Mouse (Mus musculus): ENCODE data around the gene Igf1r. TPM values are rescaled to one million over a fixed set of nuclear protein-coding genes. Genes with fewer than 3 reads are reported as not detected.

Gene Igf1r
- polyA plus RNA-seq, 1 experiment, result 9.8 TPM

- H3K79me2 ChIP-seq (ENCODE audit: control insufficient read depth, insufficient read depth), result no peaks in the 10 kb centered on the region
- H3K36me3 ChIP-seq (ENCODE audit: control insufficient read depth, insufficient read depth), result no peaks in the 10 kb centered on the region
- H3K27me3 ChIP-seq (ENCODE audit: control insufficient read depth, insufficient read depth, insufficient read length), result no peaks in the 10 kb centered on the region
- H3ac ChIP-seq (ENCODE audit: control insufficient read depth, insufficient read length, low read depth), result no peak overlapping the region
- TF ChIP-seq USF1 (IDR thresholded peaks at IDR 0.05; ENCODE audit: low read depth) (no peak), MAX (IDR thresholded peaks at IDR 0.05) (no peak)
- no peak overlapping the region for H3K4me3 ChIP-seq (ENCODE audit: insufficient read depth, poor library complexity, severe bottlenecking)
- H3K79me3 ChIP-seq (ENCODE audit: low read depth), result peaks cover 10% of the 10 kb centered on the region
These were observed 145.5 kb downstream of the Igf1r start for GRCm38 (mm10) chr7:68098098-68098497.

DNA sequence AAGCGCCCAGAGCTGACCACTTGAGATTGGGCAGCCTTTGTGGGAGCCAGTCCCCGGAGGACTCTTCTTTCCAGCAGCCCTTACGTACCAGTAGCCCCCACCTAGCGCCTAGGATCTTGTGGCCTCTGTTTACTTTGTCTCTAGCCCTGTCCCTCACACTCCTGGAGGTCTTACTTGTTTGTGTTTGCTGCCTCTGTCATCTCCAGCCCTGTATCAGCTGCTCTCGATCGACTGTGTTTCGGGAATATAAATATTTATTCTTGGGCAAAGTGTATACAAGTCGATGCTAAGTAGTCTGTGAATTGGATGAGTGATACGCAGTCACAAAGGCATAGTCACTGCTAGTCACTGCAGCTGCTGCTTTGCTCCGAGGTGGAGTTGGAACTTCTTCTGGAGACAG lies 147.8 kb downstream of the Igf1r start:
- Histone ChIP-seq H3K79me3 (ENCODE audit: low read depth) (peaks cover 10% of the 10 kb centered on the region), H3ac (ENCODE audit: control insufficient read depth, insufficient read length, low read depth) (no peak overlapping the region), H3K27me3 (ENCODE audit: control insufficient read depth, insufficient read depth, insufficient read length) (no peaks in the 10 kb centered on the region), H3K4me3 (ENCODE audit: insufficient read depth, poor library complexity, severe bottlenecking) (no peak overlapping the region), H3K79me2 (ENCODE audit: control insufficient read depth, insufficient read depth) (peaks cover 9% of the 10 kb centered on the region), H3K36me3 (ENCODE audit: control insufficient read depth, insufficient read depth) (no peaks in the 10 kb centered on the region)
- TF ChIP-seq MAX (IDR thresholded peaks at IDR 0.05), result no peak
- no peak for TF ChIP-seq MYOD1 (IDR thresholded peaks at IDR 0.05; ENCODE audit: control insufficient read depth, insufficient read length, low read depth)
- no peak for TF ChIP-seq USF1 (IDR thresholded peaks at IDR 0.05; ENCODE audit: low read depth)
- no peak for TF ChIP-seq CTCF (IDR thresholded peaks at IDR 0.05; ENCODE audit: control insufficient read depth, insufficient read depth, insufficient read length)
- no peak for TF ChIP-seq CEBPB (IDR thresholded peaks at IDR 0.05; ENCODE audit: low read depth)
- TF ChIP-seq MYOG (IDR thresholded peaks at IDR 0.05; ENCODE audit: control insufficient read depth, extremely low read depth, insufficient read length), result no peak

- Histone ChIP-seq H3K79me3 (ENCODE audit: low read depth) (peaks cover 12% of the 10 kb centered on the region), H3K27me3 (ENCODE audit: control insufficient read depth, insufficient read depth, insufficient read length) (no peaks in the 10 kb centered on the region), H3K36me3 (ENCODE audit: control insufficient read depth, insufficient read depth) (no peaks in the 10 kb centered on the region), H3K4me3 (ENCODE audit: insufficient read depth, poor library complexity, severe bottlenecking) (no peak overlapping the region), H3ac (ENCODE audit: control insufficient read depth, insufficient read length, low read depth) (no peak overlapping the region), H3K79me2 (ENCODE audit: control insufficient read depth, insufficient read depth) (peaks cover 14% of the 10 kb centered on the region)
- TF ChIP-seq MAX (IDR thresholded peaks at IDR 0.05), result no peak
- TF ChIP-seq CTCF (IDR thresholded peaks at IDR 0.05; ENCODE audit: control insufficient read depth, insufficient read depth, insufficient read length), result no peak
- no peak for TF ChIP-seq MYOD1 (IDR thresholded peaks at IDR 0.05; ENCODE audit: control insufficient read depth, insufficient read length, low read depth)
- TF ChIP-seq USF1 (IDR thresholded peaks at IDR 0.05; ENCODE audit: low read depth), result no peak
These were observed 150.0 kb downstream of the Igf1r start for GRCm38 (mm10) chr7:68102456-68103177.

DNA sequence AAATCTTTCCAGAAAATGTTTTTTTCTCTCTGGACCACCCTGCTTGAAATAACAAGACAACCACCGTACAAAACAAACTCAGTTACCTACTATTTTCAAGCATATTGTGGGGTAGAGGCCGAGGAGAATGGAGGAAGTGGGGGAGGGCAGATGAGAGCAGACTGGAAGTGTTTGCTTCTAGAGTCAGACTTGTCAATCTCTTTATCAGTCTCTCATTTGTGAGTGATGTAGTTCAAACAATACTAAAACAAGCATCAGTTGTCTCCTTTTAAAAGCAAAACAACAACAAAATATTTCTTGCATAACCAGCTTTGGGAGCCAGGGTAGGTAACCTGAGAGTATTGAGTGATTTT lies 150.5 kb downstream of the Igf1r start:
- no peaks in the 10 kb centered on the region for H3K27me3 ChIP-seq (ENCODE audit: control insufficient read depth, insufficient read depth, insufficient read length)
- TF ChIP-seq MYOG (IDR thresholded peaks at IDR 0.05; ENCODE audit: control insufficient read depth, extremely low read depth, insufficient read length) (no peak), MAX (IDR thresholded peaks at IDR 0.05) (no peak), USF1 (IDR thresholded peaks at IDR 0.05; ENCODE audit: low read depth) (no peak), MYOD1 (IDR thresholded peaks at IDR 0.05; ENCODE audit: control insufficient read depth, insufficient read length, low read depth) (no peak), CTCF (IDR thresholded peaks at IDR 0.05; ENCODE audit: control insufficient read depth, insufficient read depth, insufficient read length) (no peak)
- H3K79me2 ChIP-seq (ENCODE audit: control insufficient read depth, insufficient read depth), result peaks cover 14% of the 10 kb centered on the region
- no peaks in the 10 kb centered on the region for H3K36me3 ChIP-seq (ENCODE audit: control insufficient read depth, insufficient read depth)
- no peak overlapping the region for H3ac ChIP-seq (ENCODE audit: control insufficient read depth, insufficient read length, low read depth)
- peaks cover 12% of the 10 kb centered on the region for H3K79me3 ChIP-seq (ENCODE audit: low read depth)
- no peak overlapping the region for H3K4me3 ChIP-seq (ENCODE audit: insufficient read depth, poor library complexity, severe bottlenecking)

- Histone ChIP-seq H3K79me3 (ENCODE audit: low read depth) (no peaks in the 10 kb centered on the region), H3ac (ENCODE audit: control insufficient read depth, insufficient read length, low read depth) (no peak overlapping the region), H3K79me2 (ENCODE audit: control insufficient read depth, insufficient read depth) (peaks cover 14% of the 10 kb centered on the region), H3K36me3 (ENCODE audit: control insufficient read depth, insufficient read depth) (no peaks in the 10 kb centered on the region), H3K27me3 (ENCODE audit: control insufficient read depth, insufficient read depth, insufficient read length) (no peaks in the 10 kb centered on the region), H3K4me3 (ENCODE audit: insufficient read depth, poor library complexity, severe bottlenecking) (no peak overlapping the region)
- TF ChIP-seq MYOD1 (IDR thresholded peaks at IDR 0.05; ENCODE audit: control insufficient read depth, insufficient read length, low read depth) (no peak), USF1 (IDR thresholded peaks at IDR 0.05; ENCODE audit: low read depth) (no peak), MYOG (IDR thresholded peaks at IDR 0.05; ENCODE audit: control insufficient read depth, extremely low read depth, insufficient read length) (no peak)
These were observed 158.9 kb downstream of the Igf1r start for GRCm38 (mm10) chr7:68111532-68111931.

DNA sequence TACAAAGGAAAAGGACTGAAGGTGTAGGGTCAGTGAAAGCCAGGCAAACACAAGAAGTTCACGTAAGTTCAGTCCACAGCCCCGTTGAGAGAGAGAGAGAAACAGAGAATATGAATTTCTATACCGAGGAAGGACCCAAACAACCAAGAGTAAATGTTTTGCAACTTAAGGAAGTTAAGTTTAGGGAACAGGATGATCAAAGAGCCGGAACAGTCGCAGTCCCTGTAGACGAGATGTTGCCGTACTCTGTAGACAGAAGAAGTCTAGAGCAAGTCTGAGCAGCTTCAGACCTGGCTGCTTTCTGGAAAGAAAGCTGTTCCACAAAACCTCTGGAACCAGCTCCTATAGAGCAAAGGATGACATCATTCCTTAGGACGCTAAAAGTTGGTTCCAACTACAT lies 160.0 kb downstream of the Igf1r start:
- no peaks in the 10 kb centered on the region for H3K79me3 ChIP-seq (ENCODE audit: low read depth)
- H3K4me3 ChIP-seq (ENCODE audit: insufficient read depth, poor library complexity, severe bottlenecking), result no peak overlapping the region
- H3K79me2 ChIP-seq (ENCODE audit: control insufficient read depth, insufficient read depth), result peaks cover 14% of the 10 kb centered on the region
- TF ChIP-seq CTCF (IDR thresholded peaks at IDR 0.05; ENCODE audit: control insufficient read depth, insufficient read depth, insufficient read length) (no peak), MAX (IDR thresholded peaks at IDR 0.05) (no peak), CEBPB (IDR thresholded peaks at IDR 0.05; ENCODE audit: low read depth) (no peak), MYOG (IDR thresholded peaks at IDR 0.05; ENCODE audit: control insufficient read depth, extremely low read depth, insufficient read length) (no peak), USF1 (IDR thresholded peaks at IDR 0.05; ENCODE audit: low read depth) (no peak), MYOD1 (IDR thresholded peaks at IDR 0.05; ENCODE audit: control insufficient read depth, insufficient read length, low read depth) (no peak), FOSL1 (IDR thresholded peaks at IDR 0.05; ENCODE audit: insufficient read depth, low read length, poor library complexity, severe bottlenecking) (no peak)
- H3ac ChIP-seq (ENCODE audit: control insufficient read depth, insufficient read length, low read depth), result no peak overlapping the region
- H3K36me3 ChIP-seq (ENCODE audit: control insufficient read depth, insufficient read depth), result peaks cover 3% of the 10 kb centered on the region
- no peaks in the 10 kb centered on the region for H3K27me3 ChIP-seq (ENCODE audit: control insufficient read depth, insufficient read depth, insufficient read length)
